Mouse (Mus musculus) forebrain, embryonic 10.5 days (tissue): ENCODE data around the gene Vstm5. TPM values are rescaled to one million over a fixed set of nuclear protein-coding genes. Genes with fewer than 3 reads are reported as not detected.

ENCODE experiments used
- DNase-seq: peaks from one replicate; pipeline ENCODE4 v3.0.0-alpha.2; 2017; ENCODE audit warnings: low spot score; ENCODE audit errors: extremely low spot score
- H3K27ac ChIP-seq: fragments of 300-500 bp; sonication (generic); 2 replicates; pipeline ENCODE4 v1.5.1; 2016; ENCODE audit warnings: mild to moderate bottlenecking
- H3K27me3 ChIP-seq: fragments of 300-500 bp; sonication (generic); 2 replicates; pipeline ENCODE4 v1.6.1; 2016; ENCODE audit warnings: mild to moderate bottlenecking; ENCODE audit not compliant: poor library complexity, severe bottlenecking
- H3K36me3 ChIP-seq: fragments of 300-500 bp; sonication (generic); replicated peaks from 2 replicates; pipeline ENCODE4 v1.6.1; 2016; ENCODE audit warnings: mild to moderate bottlenecking, moderate library complexity
- H3K4me1 ChIP-seq: fragments of 300-500 bp; sonication (generic); 2 replicates; pipeline ENCODE4 v1.6.1; 2016
- H3K4me3 ChIP-seq: fragments of 300-500 bp; sonication (generic); 2 replicates; pipeline ENCODE4 v1.5.1; 2016; ENCODE audit warnings: mild to moderate bottlenecking, moderate library complexity
- H3K9me3 ChIP-seq: fragments of 300-500 bp; sonication (generic); 2 replicates; pipeline ENCODE4 v1.6.1; 2016; ENCODE audit warnings: mild to moderate bottlenecking, moderate library complexity
- WGBS: fragments of 180-500 bp; shearing (Covaris S2); methylation state at CpG from one replicate; pipeline ENCODE4 v1.1.7; 2016; 5-methylcytosine and 5-hydroxymethylcytosine counted together
- polyA plus RNA-seq: library from polyadenylated mRNA; unstranded; fragments of >200 nt; fragmentation: Nextera tagmentation; extraction: Ambion mirVana; gene quantifications from 2 replicates; pipeline ENCODE4 v1.2.1, GENCODE M21; 2016

Gene Vstm5
- polyA plus RNA-seq, 1 experiment from 2014 or later: 0.68 TPM

- DNase-seq: peak; percentile 13
- Histone ChIP-seq H3K4me1 (peaks cover 23% of the 10 kb centered on the region), H3K4me3 (no peak overlapping the region), H3K36me3 (no peaks in the 10 kb centered on the region), H3K9me3 (no peaks in the 10 kb centered on the region), H3K27me3 (peaks cover 37% of the 10 kb centered on the region), H3K27ac (no peak overlapping the region)
- WGBS: 84% methylated on average over 6 of the region's 6 CpGs
Measured at GRCm38 (mm10) chr9:15240006-15240405, 1.2 kb downstream of the Vstm5 start.

GRCm38 (mm10) chr9:15240863-15241595 is 2.2 kb downstream of the Vstm5 start:
- 73% methylated on average over 6 of the region's 6 CpGs for WGBS
- DNase-seq: peak; percentile 9
- H3K27me3 ChIP-seq: peaks cover 37% of the 10 kb centered on the region
- no peaks in the 10 kb centered on the region for H3K36me3 ChIP-seq
- no peak overlapping the region for H3K4me3 ChIP-seq
- H3K27ac ChIP-seq: no peak overlapping the region
- H3K4me1 ChIP-seq: peaks cover 23% of the 10 kb centered on the region
- no peaks in the 10 kb centered on the region for H3K9me3 ChIP-seq

GRCm38 (mm10) chr9:15241596-15241939 is 2.7 kb downstream of the Vstm5 start:
- 48% methylated on average over 9 of the region's 9 CpGs for WGBS
- Histone ChIP-seq H3K9me3 (no peaks in the 10 kb centered on the region), H3K27me3 (peaks cover 37% of the 10 kb centered on the region), H3K27ac (no peak overlapping the region), H3K36me3 (no peaks in the 10 kb centered on the region), H3K4me1 (peaks cover 23% of the 10 kb centered on the region), H3K4me3 (no peak overlapping the region)
- peak; percentile 51 for DNase-seq

GRCm38 (mm10) chr9:15242130-15242529 is 3.3 kb downstream of the Vstm5 start:
- Histone ChIP-seq H3K4me3 (no peak overlapping the region), H3K36me3 (no peaks in the 10 kb centered on the region), H3K27me3 (peaks cover 37% of the 10 kb centered on the region), H3K27ac (no peak overlapping the region), H3K9me3 (no peaks in the 10 kb centered on the region), H3K4me1 (peaks cover 23% of the 10 kb centered on the region)
- 94% methylated on average over 1 of the region's 1 CpGs for WGBS
- no peak for DNase-seq

GRCm38 (mm10) chr9:15245319-15246075 is 6.7 kb downstream of the Vstm5 start:
- H3K9me3 ChIP-seq: no peaks in the 10 kb centered on the region
- DNase-seq: no peak
- no peak overlapping the region for H3K27ac ChIP-seq
- H3K4me1 ChIP-seq: no peaks in the 10 kb centered on the region
- peaks cover 3% of the 10 kb centered on the region for H3K27me3 ChIP-seq
- H3K36me3 ChIP-seq: no peaks in the 10 kb centered on the region
- no peak overlapping the region for H3K4me3 ChIP-seq
- 79% methylated on average over 14 of the region's 14 CpGs for WGBS

- H3K36me3 ChIP-seq: no peaks in the 10 kb centered on the region
- 79% methylated on average over 7 of the region's 7 CpGs for WGBS
- H3K27me3 ChIP-seq: no peaks in the 10 kb centered on the region
- H3K27ac ChIP-seq: no peak overlapping the region
- H3K4me3 ChIP-seq: no peak overlapping the region
- no peak for DNase-seq
- H3K4me1 ChIP-seq: no peaks in the 10 kb centered on the region
- no peaks in the 10 kb centered on the region for H3K9me3 ChIP-seq
Measured at GRCm38 (mm10) chr9:15250376-15250775, 11.5 kb downstream of the Vstm5 start.

- 82% methylated on average over 7 of the region's 7 CpGs for WGBS
- no peak for DNase-seq
- H3K27ac ChIP-seq: no peak overlapping the region
- no peaks in the 10 kb centered on the region for H3K9me3 ChIP-seq
- no peaks in the 10 kb centered on the region for H3K4me1 ChIP-seq
- H3K27me3 ChIP-seq: no peaks in the 10 kb centered on the region
- no peak overlapping the region for H3K4me3 ChIP-seq
- no peaks in the 10 kb centered on the region for H3K36me3 ChIP-seq
Measured at GRCm38 (mm10) chr9:15252196-15252595, 13.4 kb downstream of the Vstm5 start.

- no peaks in the 10 kb centered on the region for H3K27me3 ChIP-seq
- 85% methylated on average over 7 of the region's 7 CpGs for WGBS
Measured at GRCm38 (mm10) chr9:15254501-15254900, 15.7 kb downstream of the Vstm5 start.

GRCm38 (mm10) chr9:15256214-15256613 is 17.4 kb downstream of the Vstm5 start:
- H3K36me3 ChIP-seq: peaks cover 14% of the 10 kb centered on the region
- WGBS: 81% methylated on average over 3 of the region's 3 CpGs
- no peaks in the 10 kb centered on the region for H3K27me3 ChIP-seq
- DNase-seq: no peak
- no peak overlapping the region for H3K4me3 ChIP-seq
- no peaks in the 10 kb centered on the region for H3K9me3 ChIP-seq
- no peaks in the 10 kb centered on the region for H3K4me1 ChIP-seq
- H3K27ac ChIP-seq: no peak overlapping the region

More at GRCm38 (mm10) chr9:15254501-15254900, 15.7 kb downstream of the Vstm5 start:
- no peaks in the 10 kb centered on the region for H3K4me1 ChIP-seq
- no peaks in the 10 kb centered on the region for H3K36me3 ChIP-seq
- no peak overlapping the region for H3K4me3 ChIP-seq
- H3K9me3 ChIP-seq: no peaks in the 10 kb centered on the region
- no peak for DNase-seq
- no peak overlapping the region for H3K27ac ChIP-seq

GRCm38 (mm10) chr9:15261980-15262379 is 23.1 kb downstream of the Vstm5 start:
- H3K9me3 ChIP-seq: no peaks in the 10 kb centered on the region
- H3K27ac ChIP-seq: no peak overlapping the region
- no peaks in the 10 kb centered on the region for H3K4me1 ChIP-seq
- DNase-seq: no peak
- H3K36me3 ChIP-seq: peaks cover 71% of the 10 kb centered on the region
- WGBS: 94% methylated on average over 8 of the region's 8 CpGs
- no peaks in the 10 kb centered on the region for H3K27me3 ChIP-seq
- H3K4me3 ChIP-seq: no peak overlapping the region

- WGBS: 98% methylated on average over 10 of the region's 10 CpGs
- H3K27ac ChIP-seq: no peak overlapping the region
- no peak for DNase-seq
- no peaks in the 10 kb centered on the region for H3K9me3 ChIP-seq
- peaks cover 86% of the 10 kb centered on the region for H3K36me3 ChIP-seq
- H3K4me3 ChIP-seq: no peak overlapping the region
- no peaks in the 10 kb centered on the region for H3K4me1 ChIP-seq
- no peaks in the 10 kb centered on the region for H3K27me3 ChIP-seq
Measured at GRCm38 (mm10) chr9:15263487-15263886, 24.6 kb downstream of the Vstm5 start.

GRCm38 (mm10) chr9:15273981-15274380 is 35.1 kb downstream of the Vstm5 start:
- WGBS: 90% methylated on average over 2 of the region's 2 CpGs
- no peaks in the 10 kb centered on the region for H3K9me3 ChIP-seq
- H3K4me1 ChIP-seq: peaks cover 11% of the 10 kb centered on the region
- H3K36me3 ChIP-seq: peaks cover 84% of the 10 kb centered on the region
- no peak overlapping the region for H3K27ac ChIP-seq
- H3K27me3 ChIP-seq: no peaks in the 10 kb centered on the region
- no peak for DNase-seq
- H3K4me3 ChIP-seq: no peak overlapping the region

GRCm38 (mm10) chr9:15276855-15277254 is 38.0 kb downstream of the Vstm5 start:
- Histone ChIP-seq H3K4me1 (peaks cover 24% of the 10 kb centered on the region), H3K4me3 (no peak overlapping the region), H3K27me3 (no peaks in the 10 kb centered on the region), H3K9me3 (no peaks in the 10 kb centered on the region), H3K36me3 (peaks cover 56% of the 10 kb centered on the region), H3K27ac (no peak overlapping the region)
- no peak for DNase-seq
- 93% methylated on average over 4 of the region's 4 CpGs for WGBS
